Mouse (Mus musculus) lung, adult 2 months (tissue): ENCODE results near the gene Wwc2.

ENCODE experiments used
- CTCF ChIP-seq: fragments of 200-500 bp; IDR thresholded peaks from 2 replicates; pipeline ENCODE4 v1.5.1; 2011; ENCODE audit warnings: mild to moderate bottlenecking, low read length, control low read depth; ENCODE audit not compliant: insufficient read depth
- POLR2A ChIP-seq: fragments of 200-500 bp; IDR thresholded peaks from 2 replicates; pipeline ENCODE4 v1.6.1; 2011; ENCODE audit warnings: low read depth, mild to moderate bottlenecking, control low read depth, low read length, borderline replicate concordance; ENCODE audit errors: extremely low read depth

GRCm38 (mm10) chr8:47967045-47967920 lies 23.4 kb downstream of the Wwc2 start:
- TF ChIP-seq CTCF (no peak), POLR2A (no peak)
